Mouse (Mus musculus) heart, embryonic 12.5 days (tissue): ENCODE measurements around the gene Spred2. TPM values are rescaled to one million over a fixed set of nuclear protein-coding genes. Genes with fewer than 3 reads are reported as not detected.
"Not testable (repeated sequence)": the region's sequence is repeated elsewhere in the genome, so short reads cannot be mapped to it uniquely, and the experiment has no call there.

Experiments
- ATAC-seq: fragments of 200-750 bp; cut with Nextera tagmentation; 2 replicates; pipeline ENCODE4 v1.8.0; 2017; ENCODE audit warnings: moderate TSS enrichment, moderate library complexity; ENCODE audit not compliant: insufficient number of reproducible peaks, low FRiP score
- H3K27ac ChIP-seq: fragments of 300-500 bp; sonication (generic); 2 replicates; pipeline ENCODE4 v1.5.1; 2016; ENCODE audit warnings: mild to moderate bottlenecking, moderate library complexity; ENCODE audit not compliant: poor library complexity, severe bottlenecking
- H3K27me3 ChIP-seq: fragments of 300-500 bp; sonication (generic); replicated peaks from 2 replicates; pipeline ENCODE4 v1.6.1; 2016; ENCODE audit warnings: mild to moderate bottlenecking, moderate library complexity
- H3K36me3 ChIP-seq: fragments of 300-500 bp; sonication (generic); 2 replicates; pipeline ENCODE4 v1.6.1; 2016; ENCODE audit warnings: mild to moderate bottlenecking, moderate library complexity
- H3K4me1 ChIP-seq: fragments of 300-500 bp; sonication (generic); replicated peaks from 2 replicates; pipeline ENCODE4 v1.6.1; 2016; ENCODE audit warnings: mild to moderate bottlenecking
- H3K4me2 ChIP-seq: fragments of 300-500 bp; sonication (generic); 2 replicates; pipeline ENCODE4 v1.6.1; 2016; ENCODE audit warnings: mild to moderate bottlenecking, moderate library complexity
- H3K4me3 ChIP-seq: fragments of 300-500 bp; sonication (generic); 2 replicates; pipeline ENCODE4 v1.5.1; 2016; ENCODE audit warnings: mild to moderate bottlenecking
- H3K9ac ChIP-seq: fragments of 300-500 bp; sonication (generic); 2 replicates; pipeline ENCODE4 v1.6.1; 2016; ENCODE audit warnings: mild to moderate bottlenecking, moderate library complexity
- H3K9me3 ChIP-seq: fragments of 300-500 bp; sonication (generic); replicated peaks from 2 replicates; pipeline ENCODE4 v1.6.1; 2016; ENCODE audit warnings: mild to moderate bottlenecking, moderate library complexity
- WGBS: fragments of 180-500 bp; shearing (Covaris S2); methylation state at CpG from one replicate; pipeline ENCODE4 v1.1.7; 2016; 5-methylcytosine and 5-hydroxymethylcytosine counted together
- polyA plus RNA-seq: library from polyadenylated mRNA; unstranded; fragments of >200 nt; fragmentation: Nextera tagmentation; extraction: Ambion mirVana; gene quantifications from 2 replicates; pipeline ENCODE4 v1.2.1, GENCODE M21; 2016

Gene Spred2
- polyA plus RNA-seq, 1 experiment from 2014 or later, result 5.5 TPM

GRCm38 (mm10) chr11:20027719-20028118, 103.5 kb downstream of the Spred2 start:
- Histone ChIP-seq H3K27me3 (no peaks in the 10 kb centered on the region), H3K9me3 (no peaks in the 10 kb centered on the region), H3K27ac (no peak overlapping the region), H3K4me3 (no peak overlapping the region), H3K9ac (no peak overlapping the region), H3K36me3 (peaks cover 26% of the 10 kb centered on the region), H3K4me2 (no peak overlapping the region), H3K4me1 (no peaks in the 10 kb centered on the region)
- no peak for ATAC-seq
- WGBS, result 75% methylated on average over 9 of the region's 9 CpGs

GRCm38 (mm10) chr11:20028396-20028795, 104.2 kb downstream of the Spred2 start:
- no peak for ATAC-seq
- Histone ChIP-seq H3K4me2 (no peak overlapping the region), H3K9ac (no peak overlapping the region), H3K4me1 (0 out of 2 replicates have a peak, but pooled peaks cover 2% of the 10 kb centered on the region), H3K4me3 (no peak overlapping the region), H3K36me3 (peaks cover 19% of the 10 kb centered on the region), H3K27me3 (no peaks in the 10 kb centered on the region), H3K27ac (no peak overlapping the region), H3K9me3 (no peaks in the 10 kb centered on the region)
- 85% methylated on average over 6 of the region's 6 CpGs for WGBS

GRCm38 (mm10) chr11:20029014-20029413, 104.8 kb downstream of the Spred2 start:
- no peak overlapping the region for H3K4me2 ChIP-seq
- WGBS, result 82% methylated on average over 4 of the region's 4 CpGs
- H3K4me3 ChIP-seq, result no peak overlapping the region
- ATAC-seq, result no peak
- no peak overlapping the region for H3K27ac ChIP-seq
- H3K9me3 ChIP-seq, result no peaks in the 10 kb centered on the region
- no peak overlapping the region for H3K9ac ChIP-seq
- H3K27me3 ChIP-seq, result no peaks in the 10 kb centered on the region
- 0 out of 2 replicates have a peak, but pooled peaks cover 2% of the 10 kb centered on the region for H3K4me1 ChIP-seq
- peaks cover 19% of the 10 kb centered on the region for H3K36me3 ChIP-seq

GRCm38 (mm10) chr11:20030973-20031372, 106.8 kb downstream of the Spred2 start:
- H3K27me3 ChIP-seq, H3K9ac ChIP-seq, H3K36me3 ChIP-seq, H3K4me2 ChIP-seq, ATAC-seq, H3K9me3 ChIP-seq, H3K4me1 ChIP-seq, H3K4me3 ChIP-seq, H3K27ac ChIP-seq: not testable (repeated sequence)
- WGBS, result 90% methylated on average over 5 of the region's 5 CpGs

- no peak overlapping the region for H3K4me3 ChIP-seq
- no peak overlapping the region for H3K27ac ChIP-seq
- no peaks in the 10 kb centered on the region for H3K9me3 ChIP-seq
- no peak overlapping the region for H3K9ac ChIP-seq
- H3K4me2 ChIP-seq, result no peak overlapping the region
- H3K4me1 ChIP-seq, result 0 out of 2 replicates have a peak, but pooled peaks cover 2% of the 10 kb centered on the region
- 27% methylated on average over 8 of the region's 8 CpGs for WGBS
- H3K27me3 ChIP-seq, result 0 out of 2 replicates have a peak, but pooled peaks cover 5% of the 10 kb centered on the region
- 0 out of 2 replicates have a peak, but pooled peaks cover 2% of the 10 kb centered on the region for H3K36me3 ChIP-seq
- no peak for ATAC-seq
Observed at GRCm38 (mm10) chr11:20031536-20031935, 107.4 kb downstream of the Spred2 start.

- Histone ChIP-seq H3K9me3 (no peaks in the 10 kb centered on the region), H3K36me3 (no peaks in the 10 kb centered on the region), H3K4me3 (no peak overlapping the region), H3K27me3 (0 out of 2 replicates have a peak, but pooled peaks cover 5% of the 10 kb centered on the region), H3K9ac (no peak overlapping the region), H3K27ac (no peak overlapping the region), H3K4me1 (0 out of 2 replicates have a peak, but pooled peaks cover 2% of the 10 kb centered on the region), H3K4me2 (no peak overlapping the region)
- no peak for ATAC-seq
- WGBS, result 44% methylated on average over 6 of the region's 6 CpGs
Observed at GRCm38 (mm10) chr11:20033541-20034160, 109.5 kb downstream of the Spred2 start.

GRCm38 (mm10) chr11:20034337-20034947, 110.3 kb downstream of the Spred2 start:
- no peak for ATAC-seq

GRCm38 (mm10) chr11:20035343-20035928, 111.3 kb downstream of the Spred2 start:
- Histone ChIP-seq H3K27me3 (0 out of 2 replicates have a peak, but pooled peaks cover 5% of the 10 kb centered on the region), H3K4me2 (no peak overlapping the region), H3K4me1 (peaks cover 2% of the 10 kb centered on the region; the same call in 1 of the 2 replicates), H3K4me3 (no peak overlapping the region), H3K9me3 (no peaks in the 10 kb centered on the region), H3K36me3 (no peaks in the 10 kb centered on the region), H3K27ac (no peak overlapping the region), H3K9ac (no peak overlapping the region)
- no peak; the same call in 1 of the 2 replicates for ATAC-seq
- WGBS, result 37% methylated on average over 11 of the region's 11 CpGs

More at GRCm38 (mm10) chr11:20034337-20034947, 110.3 kb downstream of the Spred2 start:
- Histone ChIP-seq H3K4me2 (no peak overlapping the region), H3K36me3 (no peaks in the 10 kb centered on the region), H3K4me1 (peaks cover 2% of the 10 kb centered on the region; the same call in 1 of the 2 replicates), H3K4me3 (no peak overlapping the region), H3K9me3 (no peaks in the 10 kb centered on the region), H3K9ac (no peak overlapping the region), H3K27me3 (0 out of 2 replicates have a peak, but pooled peaks cover 5% of the 10 kb centered on the region), H3K27ac (no peak overlapping the region)
- WGBS, result 66% methylated on average over 14 of the region's 14 CpGs

GRCm38 (mm10) chr11:20035972-20036371, 111.8 kb downstream of the Spred2 start:
- H3K27ac ChIP-seq, result no peak overlapping the region
- no peak for ATAC-seq
- WGBS, result 82% methylated on average over 7 of the region's 7 CpGs

GRCm38 (mm10) chr11:20037739-20038138, 113.6 kb downstream of the Spred2 start:
- ATAC-seq, result no peak
- Histone ChIP-seq H3K4me1 (peaks cover 17% of the 10 kb centered on the region), H3K27me3 (0 out of 2 replicates have a peak, but pooled peaks cover 5% of the 10 kb centered on the region), H3K36me3 (no peaks in the 10 kb centered on the region), H3K4me3 (no peak overlapping the region), H3K9ac (no peak overlapping the region), H3K4me2 (no peak overlapping the region), H3K9me3 (no peaks in the 10 kb centered on the region), H3K27ac (no peak overlapping the region)
- 84% methylated on average over 4 of the region's 4 CpGs for WGBS

More at GRCm38 (mm10) chr11:20035972-20036371, 111.8 kb downstream of the Spred2 start:
- H3K9ac ChIP-seq, result no peak overlapping the region
- no peaks in the 10 kb centered on the region for H3K36me3 ChIP-seq
- H3K27me3 ChIP-seq, result 0 out of 2 replicates have a peak, but pooled peaks cover 5% of the 10 kb centered on the region
- H3K4me1 ChIP-seq, result peaks cover 2% of the 10 kb centered on the region; the same call in 1 of the 2 replicates
- no peak overlapping the region for H3K4me3 ChIP-seq
- H3K9me3 ChIP-seq, result no peaks in the 10 kb centered on the region
- no peak overlapping the region for H3K4me2 ChIP-seq

- H3K4me1 ChIP-seq, result peaks cover 25% of the 10 kb centered on the region
- H3K36me3 ChIP-seq, result no peaks in the 10 kb centered on the region
- 0 out of 2 replicates have a peak, but pooled peaks cover 5% of the 10 kb centered on the region for H3K27me3 ChIP-seq
- no peak overlapping the region for H3K27ac ChIP-seq
- H3K9ac ChIP-seq, result no peak overlapping the region
- no peak overlapping the region for H3K4me2 ChIP-seq
- WGBS, result 41% methylated on average over 8 of the region's 8 CpGs
- no peak for ATAC-seq
- no peaks in the 10 kb centered on the region for H3K9me3 ChIP-seq
- H3K4me3 ChIP-seq, result no peak overlapping the region
Observed at GRCm38 (mm10) chr11:20038723-20039122, 114.5 kb downstream of the Spred2 start.
